Mouse (Mus musculus) fat pad, adult 2 months (tissue): Measurements from ENCODE around the gene Taf5l.
"Not testable (repeated sequence)": the region's sequence is repeated elsewhere in the genome, so short reads cannot be mapped to it uniquely, and the experiment has no call there.

Source experiments
- DNase-seq: peaks from one replicate; pipeline ENCODE4 v3.0.0-alpha.2; 2011; ENCODE audit warnings: low read depth, low spot score; ENCODE audit errors: extremely low read depth

Gene Taf5l

DNA sequence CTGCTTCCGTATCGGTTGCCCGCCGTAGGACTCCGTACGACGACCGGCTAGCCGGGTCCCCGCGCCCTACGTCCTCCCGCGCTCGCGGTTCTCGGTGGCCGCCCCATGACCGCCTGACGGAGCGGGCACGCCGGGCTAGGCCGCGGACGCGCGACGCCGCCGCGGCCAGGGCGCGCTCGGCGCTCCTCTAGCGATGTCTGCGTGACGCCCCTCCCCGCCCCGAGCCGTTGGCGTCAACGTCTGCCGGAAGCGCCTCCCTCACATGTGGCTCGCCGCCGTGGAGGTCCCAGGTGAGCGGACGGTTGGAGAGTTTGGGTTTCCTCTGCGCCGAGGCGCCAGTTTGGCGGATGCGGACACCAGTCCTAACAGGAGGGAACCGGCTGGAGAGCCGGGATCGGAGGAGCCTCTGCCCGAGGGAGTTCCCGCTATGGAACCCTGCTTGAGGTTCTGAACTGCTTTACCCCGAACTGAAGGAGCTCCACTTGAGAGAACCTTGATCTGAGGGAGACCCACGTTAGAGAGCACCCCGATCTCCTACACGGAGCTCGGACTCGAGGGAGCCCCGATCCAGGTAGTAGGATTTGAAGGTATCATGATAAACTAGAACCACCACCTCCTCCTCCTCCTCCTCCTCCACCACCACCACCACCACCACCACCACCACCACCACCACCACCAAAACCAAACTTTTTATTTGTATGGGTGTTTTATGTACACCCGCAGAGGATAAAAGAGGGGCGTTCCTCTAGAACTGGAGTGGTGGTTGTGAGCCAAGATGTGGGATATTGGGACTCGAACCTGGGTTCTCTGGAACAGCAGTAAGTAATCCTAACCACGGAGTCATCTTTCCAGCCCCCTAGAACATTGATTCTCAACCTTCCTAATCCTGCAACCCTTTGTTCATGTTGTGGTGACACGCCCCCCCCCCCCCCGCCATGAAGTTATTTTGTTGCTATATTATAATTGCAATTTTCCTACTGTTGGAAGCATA is at the start of gene Taf5l, which contains the start of gene Urb2:
Gene Taf5l, minus strand, starts transcription at position 161 of the 991 bp plus-strand sequence.
Gene Urb2, plus strand, starts transcription at position 272 of the 991 bp plus-strand sequence.
- no peak for DNase-seq

DNA sequence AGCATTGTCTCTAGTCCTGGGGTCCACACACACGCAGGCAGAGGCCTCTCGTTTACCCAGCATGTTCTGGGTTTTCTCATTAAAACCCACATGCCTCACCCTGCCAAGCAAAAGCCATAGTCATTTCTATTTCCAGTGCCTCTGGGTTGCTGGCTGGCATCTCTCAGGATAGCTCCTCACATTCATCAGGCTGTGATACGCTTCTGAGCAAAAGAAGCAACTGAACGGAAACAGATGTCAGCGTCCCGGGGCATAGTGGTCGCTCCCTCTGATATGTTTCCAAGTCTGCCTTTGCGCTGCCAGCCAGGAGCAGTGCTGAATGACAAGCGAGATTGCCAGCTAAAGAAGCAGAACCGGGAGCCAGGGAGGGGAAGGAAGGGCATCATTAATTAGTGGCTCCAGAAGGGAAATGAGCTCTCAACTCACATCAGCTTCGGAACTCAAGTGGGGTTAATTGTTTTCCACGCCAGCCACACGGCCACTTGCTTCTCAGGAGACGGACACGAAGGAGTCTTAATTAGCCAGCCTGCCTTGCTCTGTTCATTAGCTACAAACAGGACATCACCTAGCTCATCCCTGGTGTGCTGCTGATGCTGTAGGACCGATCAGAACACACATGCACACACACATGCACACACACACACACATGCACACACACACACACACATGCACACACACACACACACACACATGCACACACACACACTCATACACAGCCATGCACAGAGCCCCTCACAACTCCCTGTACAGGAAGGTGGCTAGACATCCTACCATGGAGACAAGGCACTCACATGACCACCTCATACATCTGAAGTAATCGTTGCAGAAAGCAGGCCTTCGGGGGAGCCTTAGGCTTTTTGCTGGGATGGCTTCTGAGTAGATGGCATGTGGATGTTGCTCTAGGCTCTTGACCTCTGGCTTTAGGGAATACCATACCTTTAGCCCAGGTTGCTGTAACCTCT is 49.4 kb upstream of the Taf5l start:
- DNase-seq, result no peak

DNA sequence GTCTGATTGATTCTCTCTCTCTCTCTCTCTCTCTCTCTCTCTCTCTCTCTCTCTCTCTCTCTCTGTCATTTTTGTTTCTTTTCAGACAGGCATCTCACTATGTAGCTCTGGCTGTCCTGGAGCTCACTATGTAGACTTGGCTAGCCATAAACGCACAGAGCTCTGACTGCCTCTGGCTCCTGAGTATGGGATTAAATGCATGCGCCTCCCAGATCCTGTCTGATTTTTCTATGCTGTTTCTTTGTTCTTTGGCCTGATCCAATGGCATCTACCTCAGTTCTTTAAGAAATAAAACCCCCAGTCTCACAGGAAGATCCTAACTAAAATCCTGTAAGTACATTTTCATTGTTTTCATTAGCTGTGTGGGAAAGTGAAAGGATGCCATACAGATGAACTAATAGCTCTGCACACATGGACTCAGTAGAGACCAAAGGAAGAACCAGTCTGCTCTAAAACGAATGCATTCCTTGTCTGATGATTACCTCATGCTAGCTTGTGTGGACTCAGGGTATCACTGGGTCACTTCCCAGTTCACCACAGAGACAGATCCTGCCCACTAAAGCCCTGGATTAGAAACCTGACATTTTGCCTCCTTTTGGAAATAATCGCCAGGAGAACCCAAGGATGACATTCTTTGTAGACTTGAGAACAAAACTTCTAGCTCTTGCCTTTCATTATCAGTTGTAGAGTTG is 46.0 kb upstream of the Taf5l start:
- no peak for DNase-seq

DNA sequence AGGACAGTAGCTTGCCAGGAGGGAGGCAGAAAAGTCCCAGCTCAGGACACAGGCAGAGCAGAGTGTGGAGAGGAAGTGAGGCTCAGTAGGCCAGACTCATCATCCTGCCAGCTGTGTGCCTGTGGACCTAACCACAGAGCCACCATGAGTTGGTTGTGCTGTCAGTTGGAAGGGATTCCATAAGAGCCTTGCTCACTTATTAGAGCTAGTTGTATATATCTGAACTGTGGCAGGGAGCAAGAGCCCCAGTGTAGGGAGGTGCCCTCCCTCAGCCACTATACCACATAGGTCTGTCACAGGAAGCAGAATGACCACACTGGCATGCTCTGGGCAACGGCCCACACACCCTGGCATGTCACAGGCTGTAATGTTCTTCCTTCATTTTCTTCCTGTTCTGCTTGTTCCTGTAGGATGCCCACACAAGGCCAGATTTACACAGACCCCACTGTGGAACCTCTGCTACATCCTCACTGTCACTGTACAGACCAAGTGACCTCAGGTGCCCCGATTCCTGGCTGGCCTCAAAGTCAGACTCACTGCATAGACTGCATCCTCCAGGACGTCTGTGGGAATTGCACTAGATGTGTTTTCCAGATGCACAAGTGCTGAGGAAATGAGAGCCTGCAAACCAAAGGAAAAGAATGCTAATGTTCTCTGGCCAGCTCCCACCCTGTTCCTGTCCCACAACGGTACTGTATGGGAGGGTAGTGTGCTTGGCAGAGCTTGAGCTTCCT is 45.3 kb upstream of the Taf5l start:
- DNase-seq, result no peak

- no peak for DNase-seq
Measured at GRCm38 (mm10) chr8:124056832-124057655, 35.8 kb upstream of the Taf5l start.

- DNase-seq, result no peak
Measured at GRCm38 (mm10) chr8:124052568-124052967, 31.4 kb upstream of the Taf5l start.

DNA sequence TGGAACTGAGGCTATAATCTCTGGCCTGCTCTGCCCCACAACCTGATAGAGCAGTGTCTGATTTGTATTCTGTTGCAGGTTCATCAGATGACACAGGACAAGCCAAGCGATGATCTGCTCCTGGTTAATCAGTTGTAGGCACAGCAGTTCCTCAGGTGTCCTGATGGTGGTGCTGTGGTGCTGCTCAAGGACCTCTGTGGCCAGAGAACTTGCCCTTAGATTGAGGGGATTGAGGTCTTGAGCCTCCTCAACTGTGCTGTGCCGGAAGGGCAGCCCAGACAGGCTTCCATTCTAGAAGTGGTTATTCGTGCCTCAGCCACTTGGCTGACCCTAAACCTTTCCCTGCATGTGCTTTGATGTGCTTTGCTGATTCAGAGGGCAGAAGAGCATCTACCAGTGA is 30.9 kb upstream of the Taf5l start:
- no peak for DNase-seq

GRCm38 (mm10) chr8:124045856-124046255 is 24.7 kb upstream of the Taf5l start:
- DNase-seq, result no peak

DNA sequence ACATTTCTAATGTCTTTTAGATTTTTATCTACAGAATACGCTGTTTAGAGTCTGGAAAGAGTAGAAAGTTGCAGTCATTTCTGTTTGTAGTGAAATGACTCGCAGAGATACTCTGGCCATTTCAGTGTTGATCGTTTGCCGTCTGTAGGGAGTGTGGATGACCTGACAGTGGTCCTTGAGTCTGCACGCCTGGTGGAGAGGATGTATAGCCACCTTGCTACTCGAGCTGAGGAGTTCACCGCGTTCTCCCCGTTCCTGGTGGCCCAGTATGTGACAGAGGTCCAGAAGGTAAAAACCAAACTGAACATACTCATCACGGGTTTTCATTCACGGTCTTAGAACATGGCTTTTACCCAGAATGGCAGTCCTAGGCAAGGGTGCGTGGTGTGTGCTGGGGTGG is 23.7 kb upstream of the Taf5l start:
- DNase-seq, result no peak

DNA sequence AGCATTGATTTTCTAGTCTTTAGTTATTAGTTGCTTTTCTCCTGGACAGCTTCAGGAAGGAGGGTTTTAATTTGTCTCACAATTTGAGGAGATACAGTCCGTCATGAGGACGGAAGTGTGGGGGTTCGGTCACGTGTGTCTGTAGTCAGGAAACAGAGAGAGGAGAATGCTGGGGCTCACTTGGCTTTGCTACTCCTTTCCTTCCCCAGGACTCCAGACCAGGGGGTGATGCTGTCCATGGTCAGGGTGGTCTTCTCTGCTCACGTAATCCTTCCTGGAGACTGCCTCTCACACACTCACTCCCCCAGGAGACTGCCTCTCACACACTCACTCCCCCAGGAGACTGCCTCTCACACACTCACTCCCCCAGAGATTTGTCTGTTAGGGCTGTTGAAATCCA is 23.2 kb upstream of the Taf5l start:
- DNase-seq, result no peak

- DNase-seq, result no peak
Measured at GRCm38 (mm10) chr8:124042201-124042600, 21.0 kb upstream of the Taf5l start.

GRCm38 (mm10) chr8:124039351-124039750 is 18.2 kb upstream of the Taf5l start:
- no peak for DNase-seq

DNA sequence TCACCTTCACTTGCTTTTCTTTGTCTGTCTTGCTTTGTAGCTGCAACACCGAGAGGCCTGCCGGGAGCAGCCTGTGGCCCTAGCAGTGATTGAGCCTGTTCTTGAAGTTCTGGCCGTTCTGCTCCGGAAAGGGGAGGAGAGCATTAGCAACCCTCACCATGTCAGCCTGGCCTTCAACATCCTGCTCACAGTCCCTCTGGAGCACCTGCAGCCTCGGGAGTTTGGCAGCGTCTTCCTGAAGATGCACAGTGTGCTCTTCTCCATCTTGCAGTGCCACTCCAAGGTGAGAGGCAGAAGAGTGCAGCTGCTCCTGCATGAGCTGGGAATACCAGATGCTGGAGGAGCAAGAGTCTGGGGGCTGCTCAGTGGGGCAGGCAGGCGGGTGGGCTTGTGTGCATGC is 16.9 kb upstream of the Taf5l start:
- DNase-seq, result no peak

GRCm38 (mm10) chr8:124033400-124033799 is 12.2 kb upstream of the Taf5l start:
- DNase-seq, result no peak

DNA sequence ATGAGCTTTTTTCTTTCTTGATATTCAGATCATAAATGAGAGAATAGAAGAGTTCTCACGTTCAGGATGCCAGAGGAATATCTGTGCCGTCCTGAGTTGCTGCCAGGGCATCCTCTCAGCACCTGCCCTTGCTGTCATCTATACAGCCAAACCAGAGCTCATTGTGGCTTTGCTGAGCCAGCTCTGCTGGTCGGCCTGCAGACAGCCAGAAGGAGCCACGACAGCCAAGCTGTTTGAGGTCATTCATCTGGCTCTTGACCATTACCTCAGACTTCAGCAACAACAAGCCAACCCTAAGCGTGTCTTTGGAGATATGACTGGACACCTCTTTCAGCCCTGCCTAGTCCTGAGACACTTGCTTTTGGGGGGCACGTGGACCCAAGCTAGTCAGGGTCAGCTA is 6.6 kb upstream of the Taf5l start:
- no peak for DNase-seq

GRCm38 (mm10) chr8:124026265-124026664 is 5.1 kb upstream of the Taf5l start:
- DNase-seq, result not testable (repeated sequence)

DNA sequence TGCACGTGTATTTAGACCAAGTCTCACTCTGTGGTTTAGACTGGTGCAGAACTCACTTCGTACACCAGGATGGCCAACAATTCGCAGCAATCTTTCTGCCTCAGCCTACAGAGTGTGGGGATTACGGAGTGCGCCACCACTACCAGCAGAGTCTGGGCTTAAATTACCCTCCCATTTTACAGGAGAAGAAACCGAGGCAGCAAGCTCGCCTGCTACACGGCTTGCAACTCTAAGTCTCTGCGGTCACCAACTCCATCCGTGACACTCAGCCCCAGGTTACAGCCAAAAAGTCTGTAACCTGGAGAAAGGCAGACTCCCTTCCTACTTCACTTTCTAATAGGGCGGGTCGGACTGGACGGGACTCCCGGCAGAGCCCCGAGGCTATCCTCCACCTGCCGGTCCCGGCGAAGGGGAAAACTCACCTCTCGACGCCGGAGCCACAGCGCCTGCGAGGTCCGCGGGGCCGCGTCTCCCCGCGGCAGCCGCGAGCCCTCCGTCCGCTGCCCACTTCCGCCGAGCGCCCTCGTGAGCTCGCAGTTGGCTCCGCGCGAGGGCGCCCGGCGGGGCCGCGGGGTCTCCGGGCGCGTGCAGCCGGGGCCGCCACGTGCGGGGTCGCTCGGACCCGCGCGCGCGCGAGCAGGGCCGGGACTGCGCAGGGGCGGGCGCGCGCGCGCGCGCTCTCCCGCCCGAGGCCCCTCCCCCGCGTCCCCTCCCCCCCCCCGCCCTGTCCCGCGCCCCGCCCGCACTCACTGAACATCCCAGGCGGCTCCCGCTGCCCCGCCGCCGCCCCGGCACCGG is 559 bp downstream of the Taf5l start:
- no peak for DNase-seq

- DNase-seq, result no peak
Measured at GRCm38 (mm10) chr8:124019782-124020181, 1.4 kb downstream of the Taf5l start.
